Mouse (Mus musculus) testis, adult 2 months (tissue): Measurements from ENCODE around the gene Trip13. TPM values are rescaled to one million over a fixed set of nuclear protein-coding genes. Genes with fewer than 3 reads are reported as not detected.

Experiments used
- H3K27ac ChIP-seq: fragments of 200-500 bp; 2 replicates; pipeline ENCODE4 v1.5.1; 2012; ENCODE audit warnings: low read depth, low read length; ENCODE audit not compliant: control insufficient read depth, insufficient read depth
- H3K27me3 ChIP-seq: fragments of 200-500 bp; 2 replicates; pipeline ENCODE4 v1.6.1; 2012; ENCODE audit warnings: mild to moderate bottlenecking, low read length, moderate library complexity; ENCODE audit not compliant: control insufficient read depth, insufficient read depth
- H3K36me3 ChIP-seq: fragments of 200-500 bp; 2 replicates; pipeline ENCODE4 v1.6.1; 2012; ENCODE audit warnings: mild to moderate bottlenecking, low read length; ENCODE audit not compliant: control insufficient read depth, insufficient read depth
- H3K4me1 ChIP-seq: fragments of 200-500 bp; 2 replicates; pipeline ENCODE4 v1.6.1; 2012; ENCODE audit warnings: low read length; ENCODE audit not compliant: control insufficient read depth, insufficient read depth
- H3K4me3 ChIP-seq: fragments of 200-500 bp; 2 replicates; pipeline ENCODE4 v1.5.1; 2012; ENCODE audit warnings: low read depth, mild to moderate bottlenecking, low read length, moderate library complexity, mixed read lengths; ENCODE audit not compliant: control insufficient read depth
- CTCF ChIP-seq: fragments of 200-500 bp; IDR thresholded peaks from 2 replicates; pipeline ENCODE4 v1.5.1; 2012; ENCODE audit warnings: low read depth, mild to moderate bottlenecking, inconsistent platforms, low read length, moderate library complexity; ENCODE audit not compliant: control insufficient read depth, insufficient read depth, insufficient replicate concordance
- POLR2A ChIP-seq: fragments of 200-500 bp; IDR thresholded peaks from 2 replicates; pipeline ENCODE4 v1.6.1; 2012; ENCODE audit warnings: low read depth, mild to moderate bottlenecking, inconsistent platforms, low read length, moderate library complexity; ENCODE audit not compliant: control insufficient read depth
- polyA plus RNA-seq: library from polyadenylated mRNA; depleted of rRNA; stranded (reverse); fragments of >200 nt; gene quantifications from 2 replicates; pipeline ENCODE4 v1.2.3, GENCODE M21; 2012; rRNA removed

The Trip13 gene
- 4.1 and 5.0 TPM in 2 replicates for polyA plus RNA-seq

DNA sequence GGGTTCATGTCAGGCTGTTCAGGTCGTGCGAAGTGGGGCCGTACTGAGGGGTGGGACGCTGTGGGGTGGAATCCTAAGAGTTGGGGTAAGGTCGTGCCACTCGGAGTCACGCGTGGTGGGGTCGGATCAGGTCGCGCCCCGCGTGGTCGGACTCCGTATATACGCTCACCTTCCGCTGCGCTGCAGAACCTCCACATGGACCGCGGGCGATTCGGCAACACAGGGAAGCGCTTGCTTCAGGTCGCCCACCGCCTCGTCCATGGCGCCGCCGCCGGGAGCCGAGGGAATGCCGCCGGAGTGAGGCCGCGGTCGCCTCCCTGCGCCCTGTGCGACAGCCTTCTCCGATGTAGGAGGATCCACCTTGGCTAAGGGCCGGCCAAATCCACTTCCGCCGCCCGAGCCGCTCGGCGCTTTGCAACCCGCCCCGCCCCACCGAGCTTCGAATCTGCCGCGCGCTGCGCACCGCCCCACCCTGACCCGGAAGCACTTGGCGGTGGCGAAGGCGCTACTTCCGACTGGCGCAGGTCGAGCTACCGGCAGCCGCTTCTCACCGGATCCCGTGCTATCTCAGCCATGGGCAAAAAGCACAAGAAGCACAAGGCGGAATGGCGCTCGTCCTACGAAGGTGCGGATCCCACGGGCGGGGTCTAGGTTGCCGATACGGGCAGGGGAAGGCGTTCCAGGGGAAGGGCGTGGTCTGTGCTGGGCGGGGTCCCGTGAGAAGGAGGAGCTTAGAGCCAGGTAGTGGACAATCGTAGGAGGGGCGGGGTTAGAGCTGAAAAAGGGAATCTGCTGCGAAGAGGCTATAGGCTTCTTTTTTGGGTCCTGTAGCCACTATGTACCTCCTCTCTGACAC, at the start of gene Trip13, which contains the start of gene Brd9:
TSS of gene Trip13 (minus strand) at position 464 of the 856 bp plus-strand sequence.
TSS of gene Brd9 (plus strand) at position 491 of the 856 bp plus-strand sequence.
- TF ChIP-seq POLR2A (peak; percentile 77), CTCF (no peak)
- Histone ChIP-seq H3K27ac (peak within 1 kb of the TSS; percentile 95), H3K36me3 (peaks cover 1% of the 10 kb centered on the region), H3K4me1 (peaks cover 7% of the 10 kb centered on the region), H3K4me3 (peak within 1 kb of the TSS; percentile 98), H3K27me3 (no peaks in the 10 kb centered on the region)

DNA sequence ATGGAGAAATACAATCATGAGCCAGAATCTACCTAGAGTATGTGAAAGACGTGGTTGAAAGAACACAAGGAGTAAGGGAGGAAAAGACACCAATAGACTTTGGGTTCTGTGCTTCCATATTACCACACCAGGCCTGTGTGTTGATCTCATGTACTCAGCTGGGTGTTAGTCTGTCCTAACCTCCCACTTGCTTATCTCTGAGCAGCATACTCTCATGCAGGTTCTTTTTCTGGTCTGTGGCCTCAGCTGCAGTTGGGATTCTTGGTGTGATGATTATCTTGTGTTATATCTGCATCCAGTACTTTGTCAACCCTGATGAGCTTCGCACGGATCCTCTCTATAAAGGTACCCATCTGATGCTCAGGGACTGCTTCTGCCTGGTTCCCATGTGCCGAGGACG, 39.4 kb upstream of the Trip13 start:
- no peaks in the 10 kb centered on the region for H3K4me1 ChIP-seq
- no peaks in the 10 kb centered on the region for H3K27me3 ChIP-seq
- no peaks in the 10 kb centered on the region for H3K36me3 ChIP-seq
- no peak overlapping the region for H3K4me3 ChIP-seq
- no peak for TF ChIP-seq POLR2A
- H3K27ac ChIP-seq: no peak overlapping the region

DNA sequence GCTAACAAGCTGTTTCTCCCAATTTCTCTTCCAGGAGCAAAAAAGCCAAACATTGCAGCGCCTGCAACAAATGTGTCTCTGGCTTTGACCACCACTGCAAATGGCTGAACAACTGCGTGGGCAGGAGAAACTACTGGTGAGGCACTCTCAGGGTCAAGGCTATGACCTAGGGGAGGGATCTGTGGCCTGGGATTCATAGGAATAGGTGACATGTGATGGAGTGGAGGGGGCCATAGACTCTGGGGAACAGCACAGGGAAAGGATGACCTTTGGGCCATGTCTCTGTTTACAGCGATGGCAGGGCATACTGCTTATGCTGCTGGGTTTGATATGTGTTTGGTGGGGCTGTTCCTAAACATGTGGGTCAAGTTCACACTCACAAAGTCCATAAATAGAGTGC, 36.9 kb upstream of the Trip13 start:
- Histone ChIP-seq H3K27me3 (no peaks in the 10 kb centered on the region), H3K4me3 (no peak overlapping the region), H3K36me3 (no peaks in the 10 kb centered on the region), H3K27ac (no peak overlapping the region), H3K4me1 (peaks cover 6% of the 10 kb centered on the region; the same call in 1 of the 2 replicates)
- TF ChIP-seq POLR2A (no peak), CTCF (no peak)

DNA sequence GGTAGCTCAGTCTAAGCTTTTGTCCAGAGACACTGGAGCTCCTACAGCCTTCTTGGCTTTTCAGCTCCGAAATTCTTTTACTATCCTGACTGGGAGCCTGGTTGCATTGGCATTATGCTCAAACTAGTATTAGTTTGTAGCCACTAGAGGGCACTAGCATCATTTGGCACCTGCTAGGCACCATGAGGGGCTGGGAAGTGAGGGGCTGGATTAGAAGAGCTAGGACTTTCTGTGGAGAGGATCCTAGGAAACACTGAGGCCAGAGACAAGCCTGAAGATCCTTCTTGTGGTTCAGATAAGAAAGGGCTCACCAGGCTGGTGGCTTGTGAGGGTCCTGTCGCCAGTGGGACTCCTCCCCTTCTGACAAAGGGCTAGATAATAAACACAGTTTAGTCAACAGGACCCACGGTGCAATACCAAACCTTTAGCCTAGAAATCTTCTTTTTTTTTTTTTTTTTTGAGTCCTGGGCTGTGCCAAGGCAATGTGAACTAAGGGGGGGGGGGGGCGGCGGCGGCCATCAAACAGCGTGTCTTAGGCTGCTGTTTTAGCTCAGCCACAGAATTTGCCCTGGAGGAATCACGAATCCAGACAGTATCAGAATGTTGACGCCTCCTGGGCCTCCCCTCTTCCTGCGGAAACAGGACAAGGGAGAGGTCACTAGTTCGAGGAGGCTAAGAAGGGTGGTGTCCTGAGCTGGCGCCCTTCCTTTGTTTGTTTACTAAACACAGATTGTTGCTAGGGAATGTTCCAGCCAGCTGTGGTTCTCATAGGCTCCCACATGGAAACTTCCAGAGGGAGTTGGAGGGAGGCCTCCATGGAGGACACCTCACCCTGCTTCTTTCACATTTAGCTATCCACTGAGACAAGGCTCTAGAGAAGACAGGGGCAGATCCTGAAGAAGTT, 33.2 kb upstream of the Trip13 start:
- H3K36me3 ChIP-seq: no peaks in the 10 kb centered on the region
- no peaks in the 10 kb centered on the region for H3K27me3 ChIP-seq
- TF ChIP-seq CTCF (peak; percentile 54; the same call in 1 of the 2 replicates), POLR2A (no peak)
- H3K27ac ChIP-seq: 0 out of 2 replicates have a peak overlapping the region, but pooled peaks have one; percentile 32
- peaks cover 6% of the 10 kb centered on the region; the same call in 1 of the 2 replicates for H3K4me1 ChIP-seq
- peak overlapping the region; percentile 51 for H3K4me3 ChIP-seq

DNA sequence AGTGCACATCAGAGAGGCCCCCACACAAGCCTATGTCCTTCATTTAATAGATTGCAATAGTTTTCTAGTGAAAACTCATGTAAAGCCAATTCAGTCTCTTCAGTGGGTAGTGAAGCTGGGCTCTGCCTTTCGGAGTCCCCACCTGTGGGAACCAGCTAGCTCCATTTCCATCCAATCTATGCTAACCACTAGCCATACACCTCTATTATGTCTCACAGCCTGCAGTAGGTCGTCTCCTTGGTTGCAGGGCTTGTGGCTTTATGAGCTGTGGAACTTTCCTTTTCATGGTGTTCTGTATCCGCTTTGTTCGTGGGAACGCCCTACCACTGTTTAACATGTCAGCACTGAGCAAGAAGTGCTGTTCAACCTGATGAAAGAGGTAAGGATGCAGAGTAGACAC, 26.0 kb upstream of the Trip13 start, which contains the start of gene Zdhhc11:
TSS of gene Zdhhc11 (plus strand) at position 301 of the 400 bp plus-strand sequence.
- no peak for TF ChIP-seq CTCF
- TF ChIP-seq POLR2A: no peak
- H3K4me3 ChIP-seq: peak within 1 kb of the TSS; percentile 88
- no peaks in the 10 kb centered on the region for H3K4me1 ChIP-seq
- H3K27me3 ChIP-seq: no peaks in the 10 kb centered on the region
- no peaks in the 10 kb centered on the region; the same call in 1 of the 2 replicates for H3K36me3 ChIP-seq
- peak within 1 kb of the TSS; percentile 31; the same call in 1 of the 2 replicates for H3K27ac ChIP-seq

DNA sequence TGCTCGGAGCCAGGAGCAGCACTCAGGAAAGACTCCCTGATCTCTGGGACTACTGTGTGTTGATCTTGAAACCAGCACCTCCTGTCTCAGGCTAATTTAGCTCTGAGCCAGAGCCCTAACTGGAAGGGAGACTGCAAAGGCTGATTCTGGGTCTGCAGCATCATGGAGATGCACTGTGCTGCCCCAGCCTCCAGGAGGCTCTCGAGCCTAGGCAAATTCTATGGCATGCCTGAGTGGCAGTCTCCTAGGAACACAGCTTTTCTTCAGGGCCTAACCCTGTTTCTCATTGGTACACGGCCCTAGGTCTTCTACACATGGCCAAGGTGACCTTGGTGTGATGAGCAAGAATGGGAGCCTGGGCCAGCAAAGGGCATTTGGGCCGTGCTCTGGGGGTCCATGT, 23.6 kb upstream of the Trip13 start:
- no peak overlapping the region for H3K27ac ChIP-seq
- peak overlapping the region; percentile 43 for H3K4me3 ChIP-seq
- H3K4me1 ChIP-seq: no peaks in the 10 kb centered on the region
- TF ChIP-seq CTCF: peak; percentile 37; the same call in 1 of the 2 replicates
- no peak for TF ChIP-seq POLR2A
- H3K27me3 ChIP-seq: no peaks in the 10 kb centered on the region
- no peaks in the 10 kb centered on the region; the same call in 1 of the 2 replicates for H3K36me3 ChIP-seq
